Mouse (Mus musculus): ENCODE data around the gene Armc2. TPM values are rescaled to one million over a fixed set of nuclear protein-coding genes. Genes with fewer than 3 reads are reported as not detected.

The Armc2 gene
- total and polyA plus RNA-seq, 2 experiments from 2014 or later: 9.1 to 11.7 TPM

- H3K4me1 ChIP-seq (ENCODE audit: insufficient read depth, low read length): no peaks in the 10 kb centered on the region
- 0 out of 2 replicates have a peak overlapping the region, but pooled peaks have one; percentile 97 for H3K27ac ChIP-seq
- peak; percentile 70 for TF ChIP-seq CTCF (IDR thresholded peaks at IDR 0.05; ENCODE audit: low read depth)
- H3K27me3 ChIP-seq (ENCODE audit: insufficient read depth, low read length): no peaks in the 10 kb centered on the region
- DNase-seq (ENCODE audit: low spot score) (peak; percentile 68), ATAC-seq (no peak)
- H3K9ac ChIP-seq (replicated peaks; ENCODE audit: low read length): no peak overlapping the region
- H3K9me3 ChIP-seq (ENCODE audit: low read length): no peaks in the 10 kb centered on the region
- peak overlapping the region; percentile 85 for H3K4me3 ChIP-seq (ENCODE audit: low read length)
- peak overlapping the region; percentile 77 for H3K4me2 ChIP-seq (ENCODE audit: low read depth, low read length)
- no peaks in the 10 kb centered on the region for H3K36me3 ChIP-seq (ENCODE audit: insufficient read depth, low read length)
- WGBS: 34% methylated on average over 4 of the region's 4 CpGs
Observed at GRCm38 (mm10) chr10:41888365-41888941, 129.8 kb downstream of the Armc2 start.

GRCm38 (mm10) chr10:41887080-41887821 lies 131.0 kb downstream of the Armc2 start:
- Histone ChIP-seq H3K4me3 (ENCODE audit: low read length) (peak overlapping the region; percentile 85), H3K9me3 (ENCODE audit: low read length) (no peaks in the 10 kb centered on the region), H3K36me3 (ENCODE audit: insufficient read depth, low read length) (no peaks in the 10 kb centered on the region), H3K27ac (peak overlapping the region; percentile 97), H3K4me2 (ENCODE audit: low read depth, low read length) (peak overlapping the region; percentile 77), H3K9ac (replicated peaks; ENCODE audit: low read length) (peak overlapping the region; percentile 88), H3K27me3 (ENCODE audit: insufficient read depth, low read length) (no peaks in the 10 kb centered on the region), H3K4me1 (ENCODE audit: insufficient read depth, low read length) (no peaks in the 10 kb centered on the region)
- no peak for TF ChIP-seq CTCF (IDR thresholded peaks at IDR 0.05; ENCODE audit: low read depth)
- peak; percentile 99 for ATAC-seq
- peak; percentile 99 for DNase-seq (ENCODE audit: low spot score)
- under 1% methylated on average over 65 of the region's 65 CpGs for WGBS

DNA sequence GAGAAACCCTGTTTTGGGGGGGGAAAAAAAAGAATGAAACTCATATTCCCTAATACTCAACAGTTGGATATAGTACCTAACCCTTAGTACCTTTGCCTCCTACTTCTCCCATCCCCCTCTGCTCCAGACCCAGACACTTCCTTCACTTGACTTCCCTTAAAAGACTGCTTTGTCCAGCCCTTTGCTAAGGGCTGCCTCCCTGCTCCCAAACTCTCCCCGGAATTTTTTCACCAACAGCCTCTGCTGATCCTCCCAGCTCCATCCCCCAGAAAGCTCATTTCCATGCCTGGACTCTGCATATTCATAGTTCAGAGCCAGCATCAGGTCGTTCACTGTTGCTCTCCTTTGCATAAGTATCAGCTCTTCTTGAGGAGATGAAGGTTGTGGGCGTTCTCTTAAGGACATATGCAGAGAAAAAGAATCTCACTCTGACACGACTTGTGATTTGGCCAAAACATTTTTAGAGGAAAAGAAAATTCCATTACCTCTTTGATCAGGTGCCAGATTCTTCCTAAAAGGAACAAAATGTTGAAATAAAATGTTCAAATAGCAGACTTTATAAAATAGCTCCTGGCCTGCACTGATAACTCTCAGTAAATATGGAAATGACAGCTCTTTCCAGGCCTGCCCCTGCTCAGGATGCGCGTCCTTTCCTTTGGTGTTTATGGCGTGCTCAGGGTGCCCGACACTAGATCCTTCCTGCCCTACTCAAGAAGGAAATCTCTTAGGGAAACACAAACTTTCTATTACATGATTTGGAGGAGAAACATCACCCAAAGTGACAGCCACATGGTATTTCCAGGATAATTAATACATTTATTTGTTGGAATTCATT lies 134.3 kb downstream of the Armc2 start:
- H3K27ac ChIP-seq: no peak overlapping the region
- no peak for ATAC-seq
- 60% methylated on average over 8 of the region's 8 CpGs for WGBS

GRCm38 (mm10) chr10:41881438-41881837 lies 136.8 kb downstream of the Armc2 start:
- Histone ChIP-seq H3K4me1 (ENCODE audit: insufficient read depth, low read length) (0 out of 2 replicates have a peak, but pooled peaks cover 3% of the 10 kb centered on the region), H3K27me3 (ENCODE audit: insufficient read depth, low read length) (no peaks in the 10 kb centered on the region), H3K4me3 (ENCODE audit: low read length) (no peak overlapping the region), H3K36me3 (ENCODE audit: insufficient read depth, low read length) (no peaks in the 10 kb centered on the region), H3K9me3 (ENCODE audit: low read length) (no peaks in the 10 kb centered on the region), H3K4me2 (ENCODE audit: low read depth, low read length) (no peak overlapping the region), H3K27ac (no peak overlapping the region), H3K9ac (replicated peaks; ENCODE audit: low read length) (no peak overlapping the region)
- no peak for TF ChIP-seq CTCF (IDR thresholded peaks at IDR 0.05; ENCODE audit: low read depth)
- ATAC-seq (no peak), DNase-seq (ENCODE audit: low spot score) (no peak)
- WGBS: 15% methylated on average over 4 of the region's 4 CpGs

More for the DNA sequence above, 134.3 kb downstream of the Armc2 start:
- no peak overlapping the region for H3K9ac ChIP-seq (replicated peaks; ENCODE audit: low read length)
- no peaks in the 10 kb centered on the region for H3K27me3 ChIP-seq (ENCODE audit: insufficient read depth, low read length)
- no peaks in the 10 kb centered on the region for H3K36me3 ChIP-seq (ENCODE audit: insufficient read depth, low read length)
- TF ChIP-seq CTCF (IDR thresholded peaks at IDR 0.05; ENCODE audit: low read depth): no peak
- no peaks in the 10 kb centered on the region for H3K9me3 ChIP-seq (ENCODE audit: low read length)
- H3K4me3 ChIP-seq (ENCODE audit: low read length): no peak overlapping the region
- no peak for DNase-seq (ENCODE audit: low spot score)
- no peak overlapping the region for H3K4me2 ChIP-seq (ENCODE audit: low read depth, low read length)
- 0 out of 2 replicates have a peak, but pooled peaks cover 3% of the 10 kb centered on the region for H3K4me1 ChIP-seq (ENCODE audit: insufficient read depth, low read length)

GRCm38 (mm10) chr10:41880777-41881176 lies 137.5 kb downstream of the Armc2 start:
- TF ChIP-seq CTCF (IDR thresholded peaks at IDR 0.05; ENCODE audit: low read depth): no peak
- Histone ChIP-seq H3K4me3 (ENCODE audit: low read length) (no peak overlapping the region), H3K4me1 (ENCODE audit: insufficient read depth, low read length) (0 out of 2 replicates have a peak, but pooled peaks cover 3% of the 10 kb centered on the region), H3K9ac (replicated peaks; ENCODE audit: low read length) (no peak overlapping the region), H3K27ac (no peak overlapping the region), H3K27me3 (ENCODE audit: insufficient read depth, low read length) (no peaks in the 10 kb centered on the region), H3K4me2 (ENCODE audit: low read depth, low read length) (no peak overlapping the region), H3K9me3 (ENCODE audit: low read length) (no peaks in the 10 kb centered on the region), H3K36me3 (ENCODE audit: insufficient read depth, low read length) (no peaks in the 10 kb centered on the region)
- WGBS: 12% methylated on average over 1 of the region's 1 CpGs
- DNase-seq (ENCODE audit: low spot score): no peak
- ATAC-seq: no peak

- no peaks in the 10 kb centered on the region for H3K27me3 ChIP-seq (ENCODE audit: insufficient read depth, low read length)
- no peak overlapping the region for H3K4me2 ChIP-seq (ENCODE audit: low read depth, low read length)
- no peak overlapping the region for H3K4me3 ChIP-seq (ENCODE audit: low read length)
- H3K9me3 ChIP-seq (ENCODE audit: low read length): no peaks in the 10 kb centered on the region
- DNase-seq (ENCODE audit: low spot score): no peak
- no peak overlapping the region for H3K9ac ChIP-seq (replicated peaks; ENCODE audit: low read length)
- 37% methylated on average over 4 of the region's 4 CpGs for WGBS
- no peaks in the 10 kb centered on the region for H3K36me3 ChIP-seq (ENCODE audit: insufficient read depth, low read length)
- ATAC-seq: no peak
- H3K4me1 ChIP-seq (ENCODE audit: insufficient read depth, low read length): 0 out of 2 replicates have a peak, but pooled peaks cover 3% of the 10 kb centered on the region
- no peak overlapping the region for H3K27ac ChIP-seq
- no peak for TF ChIP-seq CTCF (IDR thresholded peaks at IDR 0.05; ENCODE audit: low read depth)
Observed at GRCm38 (mm10) chr10:41880206-41880605, 138.0 kb downstream of the Armc2 start.

Data from hindbrain, postnatal 0 days (tissue).